Mouse (Mus musculus) brown adipose tissue, adult 24 weeks (tissue): Measurements from ENCODE around the gene Ppp1r16b. TPM values are rescaled to one million over a fixed set of nuclear protein-coding genes. Genes with fewer than 3 reads are reported as not detected.

Experiments
- H3K27ac ChIP-seq: fragments of 200-500 bp; replicated peaks from 2 replicates; pipeline ENCODE4 v1.5.1; 2012; ENCODE audit warnings: low read depth, mild to moderate bottlenecking, low read length
- H3K4me1 ChIP-seq: fragments of 200-500 bp; 2 replicates; pipeline ENCODE4 v1.6.1; 2012; ENCODE audit warnings: low read length, mixed read lengths; ENCODE audit not compliant: control insufficient read depth, insufficient read depth, insufficient read length
- H3K4me3 ChIP-seq: fragments of 200-500 bp; 2 replicates; pipeline ENCODE4 v1.5.1; 2012; ENCODE audit warnings: low read depth, mild to moderate bottlenecking, low read length, moderate library complexity; ENCODE audit not compliant: insufficient read depth
- polyA plus RNA-seq: library from polyadenylated mRNA; stranded (reverse); fragments of >200 nt; gene quantifications from 2 replicates; pipeline ENCODE4 v1.2.4, GENCODE M21; 2012; ENCODE audit not compliant: missing spikeins, insufficient read depth, insufficient read length

Ppp1r16b gene
- polyA plus RNA-seq, 1 experiment, result 1.1 TPM

GRCm38 (mm10) chr2:158717551-158718418 lies 52.6 kb downstream of the Ppp1r16b start:
- Histone ChIP-seq H3K27ac (no peak overlapping the region), H3K4me1 (peaks cover 21% of the 10 kb centered on the region), H3K4me3 (no peak overlapping the region)

GRCm38 (mm10) chr2:158718816-158719549 lies 53.8 kb downstream of the Ppp1r16b start:
- Histone ChIP-seq H3K4me1 (peaks cover 26% of the 10 kb centered on the region), H3K4me3 (no peak overlapping the region), H3K27ac (no peak overlapping the region)

GRCm38 (mm10) chr2:158720715-158721370 lies 55.6 kb downstream of the Ppp1r16b start:
- Histone ChIP-seq H3K4me1 (peaks cover 26% of the 10 kb centered on the region), H3K4me3 (no peak overlapping the region), H3K27ac (no peak overlapping the region)

GRCm38 (mm10) chr2:158721481-158721880 lies 56.3 kb downstream of the Ppp1r16b start:
- peaks cover 26% of the 10 kb centered on the region for H3K4me1 ChIP-seq
- H3K4me3 ChIP-seq, result no peak overlapping the region
- no peak overlapping the region for H3K27ac ChIP-seq

GRCm38 (mm10) chr2:158722135-158722534 lies 56.9 kb downstream of the Ppp1r16b start:
- H3K27ac ChIP-seq, result no peak overlapping the region
- H3K4me3 ChIP-seq, result no peak overlapping the region
- H3K4me1 ChIP-seq, result peaks cover 26% of the 10 kb centered on the region

GRCm38 (mm10) chr2:158722991-158723551 lies 57.9 kb downstream of the Ppp1r16b start:
- Histone ChIP-seq H3K4me3 (no peak overlapping the region), H3K27ac (peak overlapping the region; percentile 53; the same call in 1 of the 2 replicates), H3K4me1 (peaks cover 19% of the 10 kb centered on the region)

- no peak overlapping the region for H3K4me3 ChIP-seq
- H3K27ac ChIP-seq, result no peak overlapping the region
- peaks cover 19% of the 10 kb centered on the region for H3K4me1 ChIP-seq
Observed at GRCm38 (mm10) chr2:158723806-158724205, 58.6 kb downstream of the Ppp1r16b start.

GRCm38 (mm10) chr2:158726252-158726651 lies 61.1 kb downstream of the Ppp1r16b start:
- Histone ChIP-seq H3K4me3 (no peak overlapping the region), H3K27ac (no peak overlapping the region), H3K4me1 (peaks cover 10% of the 10 kb centered on the region)

- no peak overlapping the region for H3K4me3 ChIP-seq
- H3K27ac ChIP-seq, result no peak overlapping the region
- H3K4me1 ChIP-seq, result peaks cover 10% of the 10 kb centered on the region
Observed at GRCm38 (mm10) chr2:158728061-158728815, 63.0 kb downstream of the Ppp1r16b start.

- H3K27ac ChIP-seq, result no peak overlapping the region
Observed at GRCm38 (mm10) chr2:158730896-158731295, 65.7 kb downstream of the Ppp1r16b start.

GRCm38 (mm10) chr2:158732521-158732920 lies 67.3 kb downstream of the Ppp1r16b start:
- Histone ChIP-seq H3K27ac (no peak overlapping the region), H3K4me3 (no peak overlapping the region)

More at GRCm38 (mm10) chr2:158730896-158731295, 65.7 kb downstream of the Ppp1r16b start:
- Histone ChIP-seq H3K4me1 (peaks cover 21% of the 10 kb centered on the region), H3K4me3 (no peak overlapping the region)

GRCm38 (mm10) chr2:158733136-158733535 lies 67.9 kb downstream of the Ppp1r16b start:
- H3K27ac ChIP-seq, result peak overlapping the region; percentile 70; the same call in 1 of the 2 replicates
- peaks cover 21% of the 10 kb centered on the region for H3K4me1 ChIP-seq
- H3K4me3 ChIP-seq, result no peak overlapping the region

More at GRCm38 (mm10) chr2:158732521-158732920, 67.3 kb downstream of the Ppp1r16b start:
- peaks cover 21% of the 10 kb centered on the region for H3K4me1 ChIP-seq

GRCm38 (mm10) chr2:158733914-158734313 lies 68.7 kb downstream of the Ppp1r16b start:
- Histone ChIP-seq H3K4me3 (no peak overlapping the region), H3K27ac (peak overlapping the region; percentile 70)

GRCm38 (mm10) chr2:158734500-158735152 lies 69.4 kb downstream of the Ppp1r16b start:
- Histone ChIP-seq H3K27ac (peak overlapping the region; percentile 84), H3K4me1 (peaks cover 21% of the 10 kb centered on the region), H3K4me3 (no peak overlapping the region)

More at GRCm38 (mm10) chr2:158733914-158734313, 68.7 kb downstream of the Ppp1r16b start:
- H3K4me1 ChIP-seq, result peaks cover 21% of the 10 kb centered on the region
